Mouse (Mus musculus) erythroblast, embryonic 14.5 days (primary cell): Measurements from ENCODE around the gene Plcg2.

Experiments used
- GATA1 ChIP-seq: IDR thresholded peaks from 2 replicates; pipeline ENCODE4 v1.6.1; 2012; ENCODE audit warnings: low read length, inconsistent platforms, mixed read lengths
- TAL1 ChIP-seq: IDR thresholded peaks from 3 replicates; pipeline ENCODE4 v1.6.1; 2012; ENCODE audit warnings: low read length, inconsistent platforms, mixed read lengths

- TF ChIP-seq GATA1: no peak
- TF ChIP-seq TAL1: no peak
Observed at GRCm38 (mm10) chr8:117543789-117544188, 45.7 kb downstream of the Plcg2 start.
